Mouse (Mus musculus): ENCODE measurements around the gene Cfap61.

Gene Cfap61

DNA sequence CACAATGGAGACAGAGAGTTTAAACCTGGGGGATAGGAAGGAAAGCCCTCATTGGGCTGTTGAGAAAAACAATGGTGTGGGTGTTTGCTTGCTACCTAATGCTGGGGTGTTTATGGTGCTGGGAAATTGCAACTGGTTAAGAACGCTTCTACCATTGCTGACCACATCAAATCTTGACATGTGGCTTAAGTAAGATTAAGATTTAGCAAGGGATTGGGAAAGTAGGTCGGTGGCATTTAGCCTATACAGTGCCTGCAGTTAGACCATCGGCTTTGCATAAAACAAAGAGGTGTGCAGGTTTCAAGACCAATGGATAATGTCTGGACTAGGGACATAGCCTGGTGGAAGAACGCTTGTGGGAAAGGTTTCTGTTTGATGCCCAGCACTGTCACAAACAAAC is 113.1 kb downstream of the Cfap61 start:
- no peak for TF ChIP-seq GATA4 (IDR thresholded peaks at IDR 0.05; ENCODE audit: insufficient replicate concordance, low read length)

DNA sequence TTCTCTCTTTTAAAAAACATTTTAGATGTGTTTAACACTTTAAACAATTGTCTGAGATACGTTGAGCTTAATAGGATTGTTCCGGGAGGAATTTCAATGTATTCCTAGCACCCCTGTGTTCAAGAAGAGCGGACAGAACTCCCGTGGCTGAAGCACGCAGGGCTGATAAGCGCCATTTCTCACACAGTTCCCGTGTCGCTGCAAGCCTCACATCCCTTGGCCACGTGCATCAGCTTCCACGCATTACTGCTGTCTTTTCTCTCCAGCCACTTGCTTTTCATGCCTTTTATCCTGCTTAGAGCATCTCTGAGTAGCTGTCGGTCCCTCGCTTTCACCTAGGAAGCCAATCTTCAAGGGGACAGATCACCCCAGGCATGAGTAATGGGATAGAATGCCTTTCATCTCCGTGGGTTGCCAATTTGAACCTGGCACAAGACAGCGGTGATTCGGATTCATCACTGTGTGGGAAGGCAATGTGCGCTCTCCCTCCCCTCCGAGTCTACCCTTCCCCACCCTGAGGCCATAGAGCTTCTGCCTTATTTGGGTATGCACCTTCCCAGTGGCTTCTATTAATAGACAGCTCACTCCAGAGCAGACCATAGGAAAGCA is 113.7 kb downstream of the Cfap61 start:
- no peak for TF ChIP-seq GATA4 (IDR thresholded peaks at IDR 0.05; ENCODE audit: insufficient replicate concordance, low read length)

DNA sequence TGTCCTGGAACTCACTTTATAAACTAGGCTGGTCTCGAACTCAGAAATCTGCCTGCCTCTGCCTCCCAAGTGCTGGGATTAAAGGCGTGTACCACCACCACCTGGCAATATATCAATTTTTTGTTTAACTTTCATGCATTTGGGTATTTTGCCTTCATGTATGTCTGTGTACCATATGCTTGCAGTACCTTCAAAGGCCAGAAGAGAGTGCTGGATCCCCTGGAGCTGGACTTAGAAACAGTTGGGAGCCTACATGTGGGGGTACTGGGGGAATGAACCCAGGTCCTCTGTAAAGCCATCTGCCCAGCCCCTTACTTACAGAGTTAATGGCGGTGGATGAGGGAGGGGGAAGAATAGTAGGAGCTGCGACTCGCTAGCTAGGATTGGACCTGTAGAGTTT is 114.8 kb downstream of the Cfap61 start:
- TF ChIP-seq GATA4 (IDR thresholded peaks at IDR 0.05; ENCODE audit: insufficient replicate concordance, low read length): no peak

DNA sequence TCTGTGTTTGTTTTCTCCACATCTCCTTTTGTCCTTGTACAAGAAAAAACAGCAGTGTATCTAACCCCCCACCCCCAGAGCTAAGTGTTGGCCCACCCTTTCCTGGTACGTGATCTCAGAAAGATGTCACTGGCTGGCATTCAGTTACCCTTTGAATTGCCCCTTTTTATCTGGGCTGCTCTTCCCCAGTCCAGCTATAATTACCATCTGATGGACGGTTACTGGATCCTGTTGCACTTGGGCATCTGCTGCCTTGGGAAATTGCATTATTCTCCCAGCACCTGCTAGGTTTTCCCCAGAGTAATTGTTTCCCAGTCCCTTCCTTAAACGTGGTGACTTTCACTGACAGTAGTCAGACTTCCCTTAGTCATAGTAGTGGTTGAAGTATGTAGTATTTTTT is 115.5 kb downstream of the Cfap61 start:
- TF ChIP-seq GATA4 (IDR thresholded peaks at IDR 0.05; ENCODE audit: insufficient replicate concordance, low read length): no peak

DNA sequence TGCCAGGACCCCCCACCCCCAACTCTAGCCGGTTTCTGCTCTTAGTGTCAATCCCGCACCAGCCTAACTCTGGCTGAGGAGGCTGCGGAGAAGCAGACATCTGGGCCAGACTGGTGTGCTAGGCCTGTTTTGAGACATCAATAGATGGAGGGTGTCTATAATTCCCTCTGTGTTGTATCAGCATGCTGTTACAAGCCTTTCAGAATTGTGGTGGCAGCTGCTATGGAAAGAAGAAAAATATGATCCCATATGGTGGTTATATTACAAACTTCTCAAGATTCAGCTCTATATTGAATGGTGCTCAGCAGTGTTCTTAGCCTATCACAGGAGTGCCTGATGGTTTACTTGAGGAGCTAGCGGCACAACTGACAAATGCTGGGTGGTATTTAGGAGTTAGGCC is 116.8 kb downstream of the Cfap61 start:
- no peak for TF ChIP-seq GATA4 (IDR thresholded peaks at IDR 0.05; ENCODE audit: insufficient replicate concordance, low read length)

DNA sequence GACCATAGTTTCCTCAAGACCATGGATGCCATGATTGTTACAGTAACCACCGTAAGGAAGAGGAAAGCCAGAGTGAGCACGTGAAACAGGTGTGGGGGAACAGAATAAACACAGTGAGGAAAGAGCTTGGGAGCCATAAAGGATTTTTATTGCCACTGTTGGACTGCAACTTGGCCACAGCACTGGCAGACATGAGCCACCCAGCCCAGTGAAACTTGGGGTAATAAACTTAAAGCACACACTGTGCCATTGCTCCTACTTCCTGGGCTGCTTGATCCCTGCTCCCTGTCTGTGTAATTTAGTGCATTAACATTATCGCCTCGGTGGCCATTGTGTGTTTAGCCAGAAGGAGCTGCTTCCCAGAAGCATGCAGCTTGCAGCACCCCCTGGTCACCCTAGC is 122.5 kb downstream of the Cfap61 start:
- TF ChIP-seq GATA4 (IDR thresholded peaks at IDR 0.05; ENCODE audit: insufficient replicate concordance, low read length): no peak

DNA sequence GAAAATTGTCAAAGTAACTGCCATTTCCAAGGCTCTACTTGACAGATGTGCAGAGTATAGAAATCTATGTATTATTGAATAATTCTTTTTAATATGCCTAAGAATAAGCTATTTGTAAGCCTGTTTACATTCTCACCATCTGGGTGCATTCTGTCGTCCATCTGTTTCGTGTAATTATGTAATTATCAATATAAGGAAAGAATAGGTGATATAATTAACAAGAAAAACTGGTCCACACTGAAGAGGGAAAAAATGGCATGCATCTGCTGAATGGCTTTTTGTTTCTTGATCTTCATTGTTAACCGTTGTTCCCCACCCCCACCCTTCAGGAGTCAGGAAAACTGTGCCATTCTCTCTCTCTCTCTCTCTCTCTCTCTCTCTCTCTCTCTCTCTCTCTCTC is 124.2 kb downstream of the Cfap61 start:
- no peak for TF ChIP-seq GATA4 (IDR thresholded peaks at IDR 0.05; ENCODE audit: insufficient replicate concordance, low read length)

DNA sequence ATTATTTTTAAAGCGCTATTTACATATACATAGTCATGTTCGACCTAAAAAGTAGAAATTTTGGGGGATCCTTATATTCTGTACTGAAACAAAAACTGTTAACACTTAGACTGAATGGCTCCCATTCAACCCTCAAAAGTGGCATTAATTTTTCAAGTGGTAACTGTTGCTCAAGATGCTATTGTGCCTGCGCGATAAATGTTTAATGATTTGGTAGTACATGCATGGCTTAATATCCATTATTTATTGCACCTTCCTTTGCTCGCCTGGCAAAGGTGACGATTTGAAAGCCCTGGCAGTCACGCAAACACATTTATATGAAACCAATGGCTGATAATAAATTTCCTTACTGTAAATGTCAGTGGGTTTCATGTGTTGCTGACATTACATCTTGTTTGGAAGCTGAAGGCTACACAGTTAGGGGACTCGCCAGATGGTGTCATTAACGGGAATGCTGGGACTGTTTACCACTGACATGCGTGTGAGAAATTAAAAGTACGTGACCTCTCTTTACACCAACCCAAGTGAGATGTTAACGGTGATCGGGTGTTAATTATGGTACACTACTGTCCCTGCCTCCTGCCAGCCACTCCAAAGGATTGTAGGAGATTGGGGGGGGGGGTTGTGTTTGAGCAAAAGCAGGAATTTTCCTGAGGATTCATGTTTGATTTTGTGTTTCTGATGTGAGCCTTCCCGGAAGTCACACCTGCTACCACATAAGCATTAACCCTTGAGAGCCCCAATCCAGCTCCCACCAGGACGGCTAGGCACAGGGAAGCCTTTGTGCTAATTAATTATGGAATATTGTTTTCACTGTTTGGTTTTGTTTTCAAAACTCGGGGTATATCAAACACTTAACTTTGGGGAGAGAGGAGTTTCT is 127.1 kb downstream of the Cfap61 start:
- TF ChIP-seq GATA4 (IDR thresholded peaks at IDR 0.05; ENCODE audit: insufficient replicate concordance, low read length): no peak

DNA sequence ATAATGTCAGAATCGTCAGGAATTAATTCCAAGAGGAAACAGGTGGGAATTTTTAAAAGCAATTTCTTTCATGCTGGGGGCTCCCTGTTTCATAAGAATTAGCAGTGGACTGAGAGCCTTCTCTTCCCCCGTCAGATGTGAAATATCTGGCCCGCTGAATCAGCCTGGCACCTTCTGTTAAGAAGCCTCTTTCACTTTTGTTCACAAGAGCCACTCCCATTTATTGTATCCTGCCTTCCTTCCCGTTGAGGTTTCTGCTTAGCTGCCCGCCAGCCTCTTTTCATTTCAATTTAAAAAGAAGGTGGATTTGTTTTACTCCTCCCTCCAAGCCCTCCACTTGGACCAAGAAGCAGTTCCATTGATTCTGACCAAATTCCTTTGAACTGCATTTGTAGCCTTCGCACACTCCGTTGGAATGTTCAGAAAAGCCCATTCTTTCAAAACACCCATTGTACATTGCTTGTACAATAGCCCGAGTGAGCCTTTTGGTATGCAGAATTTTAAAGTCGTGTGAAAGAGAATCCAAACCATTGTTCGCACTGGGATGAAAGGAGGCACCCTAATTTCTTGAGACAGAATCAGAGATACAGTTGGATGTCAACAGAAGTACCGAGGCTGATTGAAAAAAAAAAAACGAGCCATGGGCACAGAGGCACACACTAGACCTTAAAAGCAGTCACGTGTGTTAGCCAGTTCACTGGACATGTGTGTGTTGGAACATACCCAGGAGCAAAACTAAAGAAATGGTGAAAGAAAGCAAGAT is 127.9 kb downstream of the Cfap61 start:
- no peak for TF ChIP-seq GATA4 (IDR thresholded peaks at IDR 0.05; ENCODE audit: insufficient replicate concordance, low read length)

DNA sequence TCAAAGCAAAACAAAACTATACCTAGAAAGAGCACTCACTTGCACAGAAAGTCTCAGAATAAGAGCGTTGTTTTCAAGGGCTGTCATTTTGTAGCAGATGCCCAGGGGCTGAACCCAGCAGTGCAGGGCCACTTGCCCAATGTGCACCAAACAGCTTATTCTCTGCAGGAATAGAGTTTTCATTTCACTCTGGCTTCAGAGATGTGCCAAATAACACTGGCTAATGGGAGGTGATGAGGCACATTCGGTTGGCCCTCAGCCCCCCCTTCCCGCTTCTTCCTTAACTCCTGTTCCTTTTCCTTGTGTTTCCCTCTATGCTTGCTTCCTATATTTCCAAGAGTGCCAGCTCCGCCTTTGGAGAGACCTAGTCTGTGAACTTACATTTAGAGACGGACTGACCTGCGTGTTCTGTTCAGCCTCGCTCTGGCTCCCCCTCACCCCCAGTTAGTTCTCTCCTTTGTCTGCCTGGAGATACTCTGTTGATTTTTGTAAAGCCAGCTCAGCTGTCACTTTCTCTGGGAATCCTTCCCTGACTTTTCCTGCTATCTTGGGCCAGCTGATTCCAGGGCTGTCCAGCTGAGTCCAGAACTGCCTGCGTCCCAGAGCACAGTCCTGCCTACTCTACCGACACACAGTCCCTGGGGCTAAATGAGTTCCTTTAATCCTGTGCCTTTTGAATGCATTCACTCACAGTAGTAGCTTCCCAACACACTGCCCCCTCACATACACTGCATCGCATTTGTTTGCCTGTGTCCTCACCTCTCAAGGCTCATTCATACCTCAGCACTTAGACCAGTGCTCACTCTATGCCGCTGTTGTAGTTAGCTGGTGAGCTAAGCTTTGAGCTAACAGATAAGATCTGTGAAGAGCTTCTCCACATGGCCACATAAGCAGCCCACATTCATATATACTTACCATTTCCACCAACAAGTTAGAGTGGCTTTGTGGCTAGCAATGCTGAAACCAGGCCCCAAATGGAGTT is 128.8 kb downstream of the Cfap61 start:
- TF ChIP-seq GATA4 (IDR thresholded peaks at IDR 0.05; ENCODE audit: insufficient replicate concordance, low read length): no peak

DNA sequence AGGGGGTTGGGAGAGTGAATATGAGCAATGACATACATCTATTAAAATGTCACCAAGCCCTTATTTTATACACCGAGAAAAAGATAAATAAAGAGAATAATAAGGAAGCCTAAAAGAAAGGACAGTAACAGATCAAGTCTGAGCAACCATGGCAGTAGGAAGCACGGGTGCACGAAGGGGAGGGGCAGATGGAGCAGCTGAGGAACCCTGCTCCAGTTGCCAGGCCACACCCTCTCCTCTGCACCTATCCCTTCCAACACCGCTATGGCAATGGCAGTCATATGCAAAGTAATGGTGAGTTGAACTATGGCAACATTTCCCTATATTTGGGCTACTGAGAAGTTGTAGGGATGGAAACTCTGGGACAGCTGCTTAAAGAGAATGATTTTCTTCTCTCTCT is 132.8 kb downstream of the Cfap61 start:
- no peak for TF ChIP-seq GATA4 (IDR thresholded peaks at IDR 0.05; ENCODE audit: insufficient replicate concordance, low read length)

DNA sequence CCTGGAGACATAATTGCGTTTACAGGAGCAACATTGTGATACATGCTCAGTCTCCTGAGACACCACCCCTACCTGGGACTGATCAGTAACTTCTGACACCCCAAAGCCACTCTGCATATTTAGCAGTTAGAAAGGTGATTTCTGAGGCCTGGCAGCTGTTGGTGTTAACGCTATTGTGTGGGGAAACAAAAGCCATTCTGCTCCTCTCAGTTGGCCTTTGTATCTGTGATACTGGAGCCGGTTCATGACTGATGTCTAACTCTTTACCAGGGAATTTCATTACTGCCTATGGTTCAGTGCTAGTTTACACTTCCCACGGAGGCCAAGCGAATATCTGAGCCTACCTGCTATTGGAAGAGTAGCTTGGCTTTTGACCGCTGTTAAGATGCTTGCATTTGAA is 138.7 kb downstream of the Cfap61 start:
- no peak for TF ChIP-seq GATA4 (IDR thresholded peaks at IDR 0.05; ENCODE audit: insufficient replicate concordance, low read length)

DNA sequence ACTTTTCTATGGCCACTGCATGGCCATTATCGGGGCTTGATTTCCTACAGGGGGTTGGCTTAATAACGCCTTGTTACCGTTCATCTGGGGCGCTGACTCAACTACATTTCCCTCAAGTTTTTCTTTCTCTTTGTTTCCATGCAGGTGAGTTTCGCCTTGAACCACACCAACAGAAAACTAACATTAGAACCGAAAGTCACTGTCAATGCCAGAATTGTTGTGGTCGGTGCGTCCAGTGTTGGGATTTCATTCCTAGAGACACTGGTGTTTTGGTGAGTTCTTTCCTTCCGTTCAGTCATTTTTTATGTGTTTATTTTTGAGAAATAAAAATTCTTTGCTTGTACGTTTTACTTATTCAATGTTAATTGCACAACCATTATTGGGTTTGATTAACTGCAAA is 142.5 kb downstream of the Cfap61 start:
- no peak for TF ChIP-seq GATA4 (IDR thresholded peaks at IDR 0.05; ENCODE audit: insufficient replicate concordance, low read length)

DNA sequence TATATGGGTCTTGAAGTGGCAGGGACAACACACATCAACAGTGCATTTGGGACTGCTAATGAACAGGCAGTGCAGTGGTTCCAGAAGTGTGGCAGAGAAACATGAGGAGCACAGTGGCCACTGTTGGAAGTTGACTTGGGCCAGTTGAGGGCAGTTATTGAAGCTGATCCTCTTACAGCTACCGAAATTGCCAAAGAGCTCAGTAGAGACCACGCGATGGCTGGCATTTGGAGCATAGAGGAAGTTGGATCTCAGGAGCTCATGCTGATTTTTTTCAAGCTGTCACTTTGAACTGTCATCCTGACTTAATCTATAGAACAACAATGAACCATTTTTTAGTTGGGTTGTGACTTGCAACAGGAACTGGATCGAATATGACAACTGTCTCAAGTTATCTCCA is 145.7 kb downstream of the Cfap61 start:
- TF ChIP-seq GATA4 (IDR thresholded peaks at IDR 0.05; ENCODE audit: insufficient replicate concordance, low read length): no peak
